Mouse (Mus musculus) liver, postnatal 0 days (tissue): Measurements from ENCODE around the gene Ccdc88a. TPM values are rescaled to one million over a fixed set of nuclear protein-coding genes. Genes with fewer than 3 reads are reported as not detected.

ENCODE experiments used
- ATAC-seq: fragments of 200-750 bp; cut with Nextera tagmentation; 2 replicates; pipeline ENCODE4 v1.8.0; 2017; ENCODE audit warnings: mild to moderate bottlenecking, moderate library complexity
- DNase-seq: peaks from one replicate; pipeline ENCODE4 v3.0.0-alpha.2; 2016
- H3K27ac ChIP-seq: fragments of 300-500 bp; sonication (generic); 2 replicates; pipeline ENCODE4 v1.5.1; 2014; ENCODE audit warnings: antibody characterized with exemption, moderate library complexity, mild to moderate bottlenecking, low read depth
- H3K27me3 ChIP-seq: fragments of 300-500 bp; sonication (generic); 2 replicates; pipeline ENCODE4 v1.6.1; 2014; ENCODE audit warnings: low read length, control low read depth, mixed read lengths; ENCODE audit not compliant: insufficient read depth
- H3K36me3 ChIP-seq: fragments of 300-500 bp; sonication (generic); replicated peaks from 2 replicates; pipeline ENCODE4 v1.6.1; 2014; ENCODE audit warnings: mild to moderate bottlenecking, control low read depth, low read length, moderate library complexity, mixed read lengths; ENCODE audit not compliant: insufficient read depth
- H3K4me1 ChIP-seq: fragments of 300-500 bp; sonication (generic); 2 replicates; pipeline ENCODE4 v1.6.1; 2014; ENCODE audit warnings: antibody characterized with exemption, mild to moderate bottlenecking, control low read depth; ENCODE audit not compliant: insufficient read depth
- H3K4me2 ChIP-seq: fragments of 300-500 bp; sonication (generic); 2 replicates; pipeline ENCODE4 v1.6.1; 2014; ENCODE audit warnings: low read depth, mild to moderate bottlenecking, low read length, moderate library complexity, mixed read lengths
- H3K4me3 ChIP-seq: fragments of 300-500 bp; sonication (generic); 2 replicates; pipeline ENCODE4 v1.5.1; 2014; ENCODE audit warnings: low read depth, low read length
- H3K9ac ChIP-seq: fragments of 300-500 bp; sonication (generic); replicated peaks from 2 replicates; pipeline ENCODE4 v1.6.1; 2014; ENCODE audit warnings: mild to moderate bottlenecking, moderate library complexity
- H3K9me3 ChIP-seq: fragments of 300-500 bp; sonication (generic); 2 replicates; pipeline ENCODE4 v1.6.1; 2016; ENCODE audit warnings: mild to moderate bottlenecking, control low read depth, low read length, mixed read lengths
- CTCF ChIP-seq: sonication (generic); IDR thresholded peaks from 2 replicates; pipeline ENCODE4 v1.5.1; 2016; ENCODE audit warnings: antibody characterized with exemption, low read depth
- EP300 ChIP-seq: IDR thresholded peaks from 2 replicates; pipeline ENCODE4 v1.6.1; 2016; ENCODE audit warnings: antibody characterized with exemption, low read depth, mild to moderate bottlenecking
- WGBS: fragments of 180-500 bp; shearing (Covaris S2); extraction: QIAGEN DNeasy Blood & Tissue Kit; methylation state at CpG from one replicate; pipeline ENCODE4 v1.1.7; 2014; ENCODE audit not compliant: insufficient replicate concordance; 5-methylcytosine and 5-hydroxymethylcytosine counted together
- polyA plus RNA-seq: library from polyadenylated mRNA; unstranded; fragments of >200 nt; fragmentation: Nextera tagmentation; extraction: Ambion mirVana; gene quantifications from 2 replicates; pipeline ENCODE4 v1.2.1, GENCODE M21; 2015

Gene Ccdc88a
- polyA plus RNA-seq, 1 experiment from 2014 or later: 3.3 TPM

DNA sequence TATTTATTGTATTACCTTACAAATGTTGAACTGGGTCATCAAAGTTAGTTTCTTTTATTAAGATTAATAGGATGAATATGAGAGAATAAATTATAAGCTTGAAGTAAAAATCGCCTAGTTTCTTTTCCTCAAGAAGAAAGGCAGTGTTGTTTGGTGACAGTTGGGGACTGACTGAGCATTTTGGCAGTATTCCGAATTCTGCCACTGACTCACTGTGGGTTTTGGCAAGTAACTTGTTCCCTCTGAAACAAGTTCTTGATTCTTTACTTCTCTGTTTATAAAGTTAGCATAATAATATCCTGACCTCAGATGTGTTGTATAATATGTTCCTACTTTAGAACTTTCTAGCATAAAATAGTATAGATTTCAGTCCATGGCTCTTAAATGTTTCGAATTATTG is 55.3 kb downstream of the Ccdc88a start:
- no peaks in the 10 kb centered on the region for H3K9me3 ChIP-seq
- no peak for ATAC-seq
- H3K4me1 ChIP-seq: no peaks in the 10 kb centered on the region
- H3K4me3 ChIP-seq: no peak overlapping the region
- H3K27me3 ChIP-seq: no peaks in the 10 kb centered on the region
- H3K27ac ChIP-seq: no peak overlapping the region
- 76% methylated on average over 3 of the region's 3 CpGs for WGBS
- H3K36me3 ChIP-seq: 0 out of 2 replicates have a peak, but pooled peaks cover 2% of the 10 kb centered on the region
- TF ChIP-seq EP300 (no peak), CTCF (no peak)
- DNase-seq: no peak
- no peak overlapping the region for H3K9ac ChIP-seq
- no peak overlapping the region for H3K4me2 ChIP-seq

DNA sequence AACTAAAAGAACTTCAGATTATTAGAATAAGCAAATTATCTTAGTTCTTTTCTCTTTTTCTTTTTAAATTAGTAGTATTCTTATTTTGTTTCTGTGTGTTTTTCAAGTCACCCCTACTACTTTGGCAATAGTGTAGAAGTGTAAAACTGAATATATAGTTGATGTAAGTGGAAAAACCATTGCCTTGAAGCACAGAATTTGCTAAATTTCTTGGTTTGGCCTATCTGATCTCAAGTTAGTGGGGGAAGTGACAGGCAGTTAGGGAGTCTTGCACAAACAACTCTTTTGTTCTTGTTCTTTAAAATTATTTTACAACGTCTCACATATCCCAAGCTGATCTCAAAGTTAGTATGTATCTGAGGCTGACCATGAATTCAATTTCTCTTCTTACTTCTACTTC is 57.6 kb downstream of the Ccdc88a start:
- no peak overlapping the region for H3K4me2 ChIP-seq
- WGBS: 75% methylated on average over 1 of the region's 1 CpGs
- ATAC-seq: no peak

DNA sequence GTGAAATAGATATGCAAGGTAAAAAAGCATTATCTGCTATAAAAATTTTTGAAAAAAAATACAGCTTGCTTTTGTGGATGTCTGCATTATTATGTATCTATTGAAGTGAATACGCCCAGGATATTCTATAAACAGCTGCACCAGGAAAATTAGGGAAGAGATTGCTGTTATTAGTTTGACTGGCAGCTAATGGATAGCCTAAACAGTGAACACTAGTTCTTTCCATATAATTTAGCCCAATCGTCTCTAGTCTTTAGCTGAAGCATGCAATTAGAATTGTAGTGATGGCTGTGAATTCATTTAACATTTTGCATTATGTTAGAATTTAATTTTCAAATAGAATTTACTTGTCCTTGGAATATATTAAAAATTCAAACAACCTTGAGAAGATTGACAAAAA is 75.3 kb downstream of the Ccdc88a start:
- TF ChIP-seq CTCF (no peak), EP300 (no peak)
- no peak overlapping the region for H3K27ac ChIP-seq
- H3K9ac ChIP-seq: no peak overlapping the region
- H3K9me3 ChIP-seq: no peaks in the 10 kb centered on the region
- H3K4me2 ChIP-seq: no peak overlapping the region
- H3K4me3 ChIP-seq: no peak overlapping the region
- DNase-seq (no peak), ATAC-seq (no peak)
- no peaks in the 10 kb centered on the region for H3K36me3 ChIP-seq
- WGBS: 81% methylated on average over 2 of the region's 2 CpGs
- no peaks in the 10 kb centered on the region for H3K27me3 ChIP-seq
- no peaks in the 10 kb centered on the region for H3K4me1 ChIP-seq

More for the DNA sequence above, 57.6 kb downstream of the Ccdc88a start:
- H3K9ac ChIP-seq: no peak overlapping the region
- no peaks in the 10 kb centered on the region for H3K9me3 ChIP-seq
- H3K27me3 ChIP-seq: no peaks in the 10 kb centered on the region
- H3K4me3 ChIP-seq: no peak overlapping the region
- no peaks in the 10 kb centered on the region for H3K4me1 ChIP-seq
- no peak for DNase-seq
- H3K36me3 ChIP-seq: no peaks in the 10 kb centered on the region
- no peak overlapping the region for H3K27ac ChIP-seq
- no peak for TF ChIP-seq EP300
- TF ChIP-seq CTCF: no peak

DNA sequence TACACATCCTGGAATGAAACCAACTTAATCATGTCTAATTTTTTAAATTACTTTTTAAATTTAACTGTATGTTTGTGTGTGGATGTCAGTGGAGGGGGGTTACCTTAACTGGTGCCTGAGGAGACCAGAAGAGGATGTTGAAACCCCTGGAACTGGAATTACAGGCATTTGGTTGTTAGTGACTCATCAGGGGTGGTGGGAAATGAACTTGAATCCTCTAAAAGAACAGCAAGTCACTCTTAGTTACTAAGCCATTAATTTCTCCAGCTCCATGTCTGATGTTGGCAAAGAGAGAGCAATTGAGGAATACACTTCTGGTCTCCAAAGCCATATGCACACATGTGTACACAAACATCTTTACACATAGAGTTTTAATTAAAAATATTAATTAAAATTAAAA is 101.2 kb downstream of the Ccdc88a start:
- DNase-seq: no peak
- no peak overlapping the region for H3K9ac ChIP-seq

DNA sequence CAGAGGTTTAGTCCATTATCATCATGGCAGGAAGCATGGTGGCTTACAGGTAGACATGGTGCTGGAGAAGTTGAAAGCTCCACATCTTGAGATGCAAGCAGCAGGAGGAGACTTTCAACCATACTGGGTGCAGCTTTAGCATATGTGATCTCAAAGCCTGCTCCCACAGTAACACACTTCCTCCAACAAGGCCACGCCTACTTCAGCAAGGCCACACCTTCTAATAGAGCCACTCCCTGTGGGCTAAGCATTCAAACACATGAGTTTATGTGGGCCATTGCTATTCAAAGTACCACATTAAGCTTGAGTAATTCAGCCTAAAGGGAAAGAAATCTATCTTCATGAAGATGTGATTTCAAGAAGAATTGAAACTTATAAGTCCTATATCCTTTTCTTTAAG is 119.7 kb downstream of the Ccdc88a start:
- TF ChIP-seq CTCF: no peak
- TF ChIP-seq EP300: no peak
- Histone ChIP-seq H3K4me3 (no peak overlapping the region), H3K4me1 (no peaks in the 10 kb centered on the region), H3K36me3 (no peaks in the 10 kb centered on the region; the same call in 1 of the 2 replicates), H3K9ac (no peak overlapping the region), H3K27me3 (no peaks in the 10 kb centered on the region), H3K9me3 (no peaks in the 10 kb centered on the region), H3K27ac (no peak overlapping the region), H3K4me2 (no peak overlapping the region)
- WGBS: 91% methylated on average over 1 of the region's 1 CpGs
- ATAC-seq: no peak
- no peak for DNase-seq

More for the DNA sequence above, 101.2 kb downstream of the Ccdc88a start:
- no peak for ATAC-seq
- TF ChIP-seq CTCF: no peak
- no peak for TF ChIP-seq EP300
- Histone ChIP-seq H3K4me3 (no peak overlapping the region), H3K4me1 (no peaks in the 10 kb centered on the region), H3K27me3 (no peaks in the 10 kb centered on the region), H3K27ac (no peak overlapping the region), H3K36me3 (no peaks in the 10 kb centered on the region), H3K9me3 (no peaks in the 10 kb centered on the region), H3K4me2 (no peak overlapping the region)

DNA sequence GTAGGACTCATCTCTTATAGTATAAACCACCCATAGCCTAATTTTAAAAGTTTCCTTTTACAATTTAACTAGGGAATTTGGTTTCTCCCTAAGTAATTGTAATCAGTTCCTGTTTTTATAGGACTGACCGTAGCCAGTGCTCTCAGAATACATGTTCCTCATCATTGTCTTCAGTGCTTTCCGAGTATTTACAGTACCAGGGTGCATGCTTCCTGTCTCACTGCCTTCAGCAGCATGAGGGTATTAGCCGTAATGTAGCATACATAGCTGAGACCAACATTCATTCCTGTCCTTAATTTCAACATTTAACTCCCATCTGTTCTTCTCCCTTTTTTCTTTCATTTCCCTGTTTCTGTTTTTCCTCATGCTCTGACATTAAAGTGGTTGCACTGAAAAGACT is 123.5 kb downstream of the Ccdc88a start:
- Histone ChIP-seq H3K4me2 (no peak overlapping the region), H3K36me3 (no peaks in the 10 kb centered on the region; the same call in 1 of the 2 replicates), H3K9ac (no peak overlapping the region), H3K9me3 (no peaks in the 10 kb centered on the region), H3K27ac (no peak overlapping the region), H3K4me1 (no peaks in the 10 kb centered on the region), H3K27me3 (no peaks in the 10 kb centered on the region), H3K4me3 (no peak overlapping the region)
- TF ChIP-seq CTCF (no peak), EP300 (no peak)
- ATAC-seq: no peak
- 62% methylated on average over 3 of the region's 3 CpGs for WGBS
- DNase-seq: no peak
